Mouse (Mus musculus) intestine, embryonic 15.5 days (tissue): ENCODE data around the gene Myl4. TPM values are rescaled to one million over a fixed set of nuclear protein-coding genes. Genes with fewer than 3 reads are reported as not detected.
"Not testable (repeated sequence)": the region's sequence is repeated elsewhere in the genome, so short reads cannot be mapped to it uniquely, and the experiment has no call there.

Experiments
- ATAC-seq: fragments of 200-750 bp; cut with Nextera tagmentation; 2 replicates; pipeline ENCODE4 v1.8.0; 2017; ENCODE audit warnings: moderate TSS enrichment, moderate library complexity
- H3K27ac ChIP-seq: fragments of 300-500 bp; sonication (generic); 2 replicates; pipeline ENCODE4 v1.5.1; 2015; ENCODE audit warnings: mild to moderate bottlenecking, inconsistent platforms
- H3K27me3 ChIP-seq: fragments of 300-500 bp; sonication (generic); replicated peaks from 2 replicates; pipeline ENCODE4 v1.6.1; 2015; ENCODE audit warnings: inconsistent platforms
- H3K36me3 ChIP-seq: fragments of 300-500 bp; sonication (generic); 2 replicates; pipeline ENCODE4 v1.6.1; 2015; ENCODE audit warnings: inconsistent platforms
- H3K4me1 ChIP-seq: fragments of 300-500 bp; sonication (generic); replicated peaks from 2 replicates; pipeline ENCODE4 v1.6.1; 2015; ENCODE audit warnings: inconsistent platforms
- H3K4me2 ChIP-seq: fragments of 300-500 bp; sonication (generic); replicated peaks from 2 replicates; pipeline ENCODE4 v1.6.1; 2015; ENCODE audit warnings: mild to moderate bottlenecking, inconsistent platforms
- H3K4me3 ChIP-seq: fragments of 300-500 bp; sonication (generic); replicated peaks from 2 replicates; pipeline ENCODE4 v1.5.1; 2015; ENCODE audit warnings: inconsistent platforms
- H3K9ac ChIP-seq: fragments of 300-500 bp; sonication (generic); 2 replicates; pipeline ENCODE4 v1.6.1; 2015; ENCODE audit warnings: inconsistent platforms
- H3K9me3 ChIP-seq: fragments of 300-500 bp; sonication (generic); 2 replicates; pipeline ENCODE4 v1.6.1; 2016; ENCODE audit warnings: inconsistent platforms
- WGBS: fragments of 180-500 bp; shearing (Covaris S2); methylation state at CpG from one replicate; pipeline ENCODE4 v1.1.7; 2015; 5-methylcytosine and 5-hydroxymethylcytosine counted together
- polyA plus RNA-seq: library from polyadenylated mRNA; unstranded; fragments of >200 nt; fragmentation: Nextera tagmentation; extraction: Ambion mirVana; gene quantifications from 2 replicates; pipeline ENCODE4 v1.2.1, GENCODE M21; 2015

The Myl4 gene
- polyA plus RNA-seq, 1 experiment from 2014 or later = 6.4 TPM

DNA sequence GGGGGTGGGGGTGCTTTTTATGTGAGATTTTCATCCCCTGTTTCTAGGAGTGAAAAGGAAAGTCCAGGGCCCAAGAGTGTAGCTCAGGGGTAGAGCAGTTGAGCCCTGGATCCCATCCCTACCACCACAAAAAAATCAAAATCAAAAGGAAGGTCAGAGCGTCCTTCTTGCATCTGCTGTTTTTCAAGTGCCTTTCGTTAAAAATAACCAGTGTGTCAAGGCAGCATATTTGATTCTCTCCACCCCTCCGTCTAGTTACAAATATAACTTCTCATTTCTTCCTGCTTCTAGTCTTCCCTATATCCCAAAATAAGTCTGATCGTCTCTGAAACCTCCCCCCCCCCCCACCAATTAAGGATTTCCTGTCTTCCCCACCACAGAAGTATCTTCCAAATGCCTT, 7.6 kb downstream of the Myl4 start:
- Histone ChIP-seq H3K4me3 (no peak overlapping the region), H3K4me2 (no peak overlapping the region), H3K4me1 (no peaks in the 10 kb centered on the region), H3K27ac (no peak overlapping the region), H3K36me3 (no peaks in the 10 kb centered on the region), H3K9me3 (no peaks in the 10 kb centered on the region), H3K27me3 (no peaks in the 10 kb centered on the region), H3K9ac (no peak overlapping the region)
- 51% methylated on average over 4 of the region's 4 CpGs for WGBS
- ATAC-seq = no peak

DNA sequence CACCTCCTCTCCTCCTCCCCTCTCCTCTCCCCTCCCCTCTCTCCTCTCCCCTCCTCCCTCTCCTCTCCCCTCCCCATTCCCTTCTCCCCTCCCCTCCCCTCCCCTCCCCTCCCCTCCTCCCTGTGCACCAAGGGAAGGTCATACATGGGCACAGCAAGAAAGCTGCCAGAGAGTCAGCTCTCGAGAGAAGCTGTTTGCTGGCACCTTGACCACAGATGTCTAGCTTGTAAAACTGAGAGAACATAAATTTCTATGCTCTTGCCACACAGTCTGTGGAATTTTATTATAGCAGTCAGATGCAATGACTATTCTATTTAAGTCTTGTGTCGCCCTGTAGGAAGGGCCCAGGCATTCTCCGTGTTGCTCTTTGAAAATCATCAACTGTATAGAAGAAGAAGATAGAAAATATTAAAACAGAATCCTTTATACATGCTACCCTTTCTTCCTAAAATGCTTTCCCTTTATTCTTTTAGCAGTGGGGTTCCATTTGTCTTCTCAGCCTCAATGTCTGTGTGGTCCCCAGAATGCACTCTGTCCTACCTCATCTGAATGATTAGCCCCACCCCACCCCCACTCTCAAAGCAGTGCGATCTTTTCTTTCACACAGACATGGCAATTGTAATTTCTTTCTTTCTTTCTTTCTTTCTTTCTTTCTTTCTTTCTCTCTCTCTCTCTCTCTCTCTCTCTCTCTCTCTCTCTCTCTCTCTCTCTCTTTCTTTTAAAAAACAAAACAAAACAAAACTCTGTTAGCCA, 8.4 kb downstream of the Myl4 start:
- H3K4me2 ChIP-seq = no peak overlapping the region
- no peaks in the 10 kb centered on the region for H3K4me1 ChIP-seq
- no peaks in the 10 kb centered on the region for H3K9me3 ChIP-seq
- no peak overlapping the region for H3K9ac ChIP-seq
- H3K36me3 ChIP-seq = no peaks in the 10 kb centered on the region
- H3K27ac ChIP-seq = no peak overlapping the region
- no peak overlapping the region for H3K4me3 ChIP-seq
- H3K27me3 ChIP-seq = no peaks in the 10 kb centered on the region
- ATAC-seq = no peak
- 56% methylated on average over 4 of the region's 4 CpGs for WGBS

GRCm38 (mm10) chr11:104560971-104561370, 10.5 kb downstream of the Myl4 start:
- H3K27me3 ChIP-seq = no peaks in the 10 kb centered on the region
- H3K4me2 ChIP-seq = no peak overlapping the region
- H3K36me3 ChIP-seq = no peaks in the 10 kb centered on the region
- H3K9me3 ChIP-seq = no peaks in the 10 kb centered on the region
- WGBS = 26% methylated on average over 2 of the region's 2 CpGs
- no peak overlapping the region for H3K9ac ChIP-seq
- H3K27ac ChIP-seq = no peak overlapping the region
- no peaks in the 10 kb centered on the region for H3K4me1 ChIP-seq
- no peak for ATAC-seq
- H3K4me3 ChIP-seq = no peak overlapping the region

DNA sequence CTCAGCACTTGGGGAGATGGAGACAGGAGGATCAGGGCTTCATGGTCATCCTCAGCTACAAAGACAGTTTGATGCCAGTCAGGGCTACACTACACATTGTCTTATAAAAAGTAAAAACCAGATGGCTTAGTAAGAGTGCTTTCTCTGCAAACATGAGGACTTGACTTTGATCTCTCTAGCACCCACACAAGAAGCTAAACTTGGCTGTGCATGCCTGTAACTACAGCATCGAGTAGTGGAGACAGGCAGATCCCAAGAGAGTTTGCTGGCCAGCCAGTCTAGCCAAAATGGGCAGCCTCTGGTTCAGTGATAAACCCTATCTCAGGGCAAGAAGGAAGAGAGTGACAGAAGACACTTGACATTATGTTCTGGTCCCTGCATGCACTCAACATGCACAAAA, 13.0 kb downstream of the Myl4 start:
- Histone ChIP-seq H3K4me3 (no peak overlapping the region), H3K4me1 (no peaks in the 10 kb centered on the region), H3K27ac (no peak overlapping the region), H3K27me3 (no peaks in the 10 kb centered on the region), H3K36me3 (no peaks in the 10 kb centered on the region), H3K9ac (no peak overlapping the region), H3K4me2 (no peak overlapping the region), H3K9me3 (no peaks in the 10 kb centered on the region)
- WGBS = 82% methylated on average over 1 of the region's 1 CpGs
- no peak for ATAC-seq

GRCm38 (mm10) chr11:104565172-104565571, 14.7 kb downstream of the Myl4 start:
- Histone ChIP-seq H3K9ac (no peak overlapping the region), H3K36me3 (no peaks in the 10 kb centered on the region), H3K27me3 (no peaks in the 10 kb centered on the region), H3K4me1 (no peaks in the 10 kb centered on the region), H3K4me2 (no peak overlapping the region), H3K9me3 (no peaks in the 10 kb centered on the region), H3K4me3 (no peak overlapping the region), H3K27ac (no peak overlapping the region)
- ATAC-seq = no peak
- WGBS = 81% methylated on average over 9 of the region's 9 CpGs

- Histone ChIP-seq H3K4me1 (no peaks in the 10 kb centered on the region), H3K9ac (no peak overlapping the region), H3K27ac (no peak overlapping the region), H3K9me3 (no peaks in the 10 kb centered on the region), H3K36me3 (no peaks in the 10 kb centered on the region), H3K4me2 (no peak overlapping the region), H3K4me3 (no peak overlapping the region), H3K27me3 (no peaks in the 10 kb centered on the region)
- ATAC-seq = no peak
- 87% methylated on average over 6 of the region's 6 CpGs for WGBS
Observed at GRCm38 (mm10) chr11:104566097-104566496, 15.6 kb downstream of the Myl4 start.

DNA sequence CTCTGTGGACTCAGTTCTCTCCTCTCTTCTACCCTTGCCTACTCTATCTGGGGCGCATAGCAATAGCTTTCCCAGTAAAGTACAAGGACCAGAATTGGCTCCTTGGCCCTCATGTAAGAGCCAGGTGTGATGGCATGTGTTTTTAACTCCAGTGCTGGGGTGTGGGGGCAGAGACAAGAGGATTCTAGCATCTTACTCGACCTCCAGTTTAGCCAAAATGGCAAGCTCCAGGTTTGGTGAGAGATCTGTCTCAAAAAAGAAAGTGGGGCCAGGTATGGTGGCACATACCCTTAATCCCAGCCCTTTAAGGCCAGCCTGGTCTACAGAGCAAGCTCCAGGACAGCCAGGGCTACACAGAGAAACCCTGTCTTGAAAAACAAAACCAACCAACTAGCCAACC, 16.3 kb downstream of the Myl4 start:
- Histone ChIP-seq H3K4me1 (no peaks in the 10 kb centered on the region), H3K27ac (no peak overlapping the region), H3K4me3 (no peak overlapping the region), H3K9ac (no peak overlapping the region), H3K27me3 (no peaks in the 10 kb centered on the region), H3K4me2 (no peak overlapping the region), H3K36me3 (no peaks in the 10 kb centered on the region), H3K9me3 (no peaks in the 10 kb centered on the region)
- WGBS = 77% methylated on average over 2 of the region's 2 CpGs
- no peak for ATAC-seq

DNA sequence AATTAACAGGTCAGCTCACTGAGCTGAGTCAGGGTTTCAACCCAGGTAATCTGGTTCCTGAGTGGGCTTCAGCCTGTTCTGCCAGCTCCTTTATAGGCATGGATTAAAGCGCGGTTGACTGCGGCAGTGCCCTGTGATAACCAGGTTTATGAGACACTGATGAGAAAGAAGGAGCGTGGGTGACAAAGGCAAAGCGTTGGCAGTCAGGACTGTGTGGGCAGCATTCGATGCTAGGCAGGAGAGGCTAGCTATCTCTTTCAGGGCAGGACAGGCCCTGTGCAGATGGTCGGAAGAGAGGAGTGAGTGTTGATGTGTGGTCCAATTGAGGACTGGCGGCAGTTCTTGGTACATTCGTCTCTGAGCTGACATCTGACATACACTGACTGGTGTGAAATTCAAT, 17.3 kb downstream of the Myl4 start:
- H3K4me3 ChIP-seq = no peak overlapping the region
- no peaks in the 10 kb centered on the region for H3K27me3 ChIP-seq
- H3K27ac ChIP-seq = no peak overlapping the region
- no peak overlapping the region for H3K9ac ChIP-seq
- no peak for ATAC-seq
- WGBS = 85% methylated on average over 9 of the region's 9 CpGs
- no peaks in the 10 kb centered on the region for H3K9me3 ChIP-seq
- H3K36me3 ChIP-seq = no peaks in the 10 kb centered on the region
- H3K4me2 ChIP-seq = no peak overlapping the region
- H3K4me1 ChIP-seq = no peaks in the 10 kb centered on the region

GRCm38 (mm10) chr11:104568326-104568725, 17.9 kb downstream of the Myl4 start:
- Histone ChIP-seq H3K4me1 (no peaks in the 10 kb centered on the region), H3K27ac (no peak overlapping the region), H3K36me3 (no peaks in the 10 kb centered on the region), H3K9me3 (no peaks in the 10 kb centered on the region), H3K9ac (no peak overlapping the region), H3K4me2 (no peak overlapping the region), H3K27me3 (no peaks in the 10 kb centered on the region), H3K4me3 (no peak overlapping the region)
- WGBS = 93% methylated on average over 4 of the region's 4 CpGs
- ATAC-seq = no peak

GRCm38 (mm10) chr11:104570515-104570914, 20.1 kb downstream of the Myl4 start:
- not testable (repeated sequence) for H3K36me3 ChIP-seq, H3K9me3 ChIP-seq, H3K9ac ChIP-seq, H3K27ac ChIP-seq, H3K4me1 ChIP-seq, ATAC-seq, H3K4me2 ChIP-seq, H3K4me3 ChIP-seq, H3K27me3 ChIP-seq
- 77% methylated on average over 8 of the region's 8 CpGs for WGBS

DNA sequence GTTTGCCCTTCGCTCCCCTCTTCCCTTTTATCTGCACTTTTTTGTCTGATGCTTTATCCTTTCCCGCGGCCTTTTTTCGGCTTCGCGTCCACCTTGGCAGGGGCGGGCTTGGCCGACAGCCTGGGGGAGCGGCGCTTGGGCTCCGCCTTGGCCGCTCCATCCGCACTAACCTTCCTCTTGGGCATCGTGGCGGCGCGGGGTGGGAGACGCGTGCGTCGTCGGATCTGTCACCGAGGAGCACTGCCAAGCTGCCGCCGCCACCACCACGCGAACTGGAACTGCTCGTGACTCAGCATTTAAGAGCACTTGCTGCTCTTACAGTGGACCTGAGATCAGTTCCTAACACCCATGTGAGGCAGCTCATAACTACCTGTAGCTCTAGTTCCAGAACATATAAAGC, 20.9 kb downstream of the Myl4 start:
- H3K4me3 ChIP-seq = peak overlapping the region; percentile 31
- peak; percentile 51 for ATAC-seq
- WGBS = 1% methylated on average over 28 of the region's 28 CpGs
- H3K9ac ChIP-seq = peak overlapping the region; percentile 32; the same call in 1 of the 2 replicates
- not testable (repeated sequence) for H3K4me1 ChIP-seq, H3K36me3 ChIP-seq, H3K27me3 ChIP-seq, H3K9me3 ChIP-seq, H3K27ac ChIP-seq
- peak overlapping the region; percentile 79 for H3K4me2 ChIP-seq

- Histone ChIP-seq H3K27ac (no peak overlapping the region), H3K9ac (no peak overlapping the region), H3K4me1 (no peaks in the 10 kb centered on the region), H3K27me3 (no peaks in the 10 kb centered on the region), H3K4me3 (no peak overlapping the region), H3K36me3 (no peaks in the 10 kb centered on the region), H3K4me2 (no peak overlapping the region), H3K9me3 (no peaks in the 10 kb centered on the region)
- WGBS = 43% methylated on average over 7 of the region's 7 CpGs
- no peak for ATAC-seq
Observed at GRCm38 (mm10) chr11:104572091-104572490, 21.6 kb downstream of the Myl4 start.

GRCm38 (mm10) chr11:104572566-104572965, 22.1 kb downstream of the Myl4 start:
- Histone ChIP-seq H3K4me2 (no peak overlapping the region), H3K9me3 (no peaks in the 10 kb centered on the region), H3K27ac (no peak overlapping the region), H3K4me1 (no peaks in the 10 kb centered on the region), H3K36me3 (no peaks in the 10 kb centered on the region), H3K4me3 (no peak overlapping the region), H3K9ac (no peak overlapping the region), H3K27me3 (no peaks in the 10 kb centered on the region)
- ATAC-seq = no peak
- 53% methylated on average over 2 of the region's 2 CpGs for WGBS
